In the genomic region with DNA sequence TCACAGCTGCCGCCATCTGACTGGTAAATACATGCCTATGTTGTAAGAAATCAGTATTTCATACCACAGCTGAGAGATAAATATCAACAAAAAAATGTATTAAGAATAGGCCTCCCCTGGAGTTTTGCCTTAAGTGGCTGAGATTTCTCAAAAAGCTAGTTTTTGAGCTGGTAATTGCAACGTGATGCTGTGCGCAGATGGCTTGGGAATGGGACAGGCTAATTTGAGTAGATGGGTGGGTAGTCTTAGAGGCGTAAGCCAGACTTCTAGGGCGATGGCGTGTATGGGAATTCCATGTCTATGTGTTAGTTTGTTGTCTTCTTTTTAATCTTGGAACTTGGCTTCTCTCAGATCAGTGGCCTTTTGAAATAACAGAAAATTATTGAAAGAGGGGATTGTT, we compare ENCODE assay signal across 19 mouse cellular contexts. TPM values are rescaled to one million over a fixed set of nuclear protein-coding genes. Genes with fewer than 3 reads are reported as not detected.
DNase-seq lines count a peak whose midpoint lies in the region; ATAC-seq and TF ChIP-seq lines count a peak whose summit lies in the region.
"Had no signal": no experiment of that assay in that cellular context is flagged by ENCODE, and none has a peak within 500 bp of the region (broad histone marks: within the 10 kb centered on the region; RNA-seq: fewer than 3 reads in every experiment).

No protein-coding gene starts in this region.

- no peaks in the 10 kb centered on the region for H3K9me3 ChIP-seq in midbrain, embryonic 13.5 days
- H3K9me3 ChIP-seq: embryonic facial prominence, embryonic 13.5 days; forebrain, embryonic 13.5 days; heart, embryonic 12.5 days; hindbrain, embryonic 15.5 days had no signal

- no peak for TF ChIP-seq CTCF in left cerebral cortex, adult 2 months (IDR thresholded peaks at IDR 0.05)

- 93% methylated on average over 6 of the region's 6 CpGs for WGBS in midbrain, embryonic 13.5 days

- peak; percentile 56; the same call in 1 of the 2 replicates for ATAC-seq in frontal cortex, adult (ENCODE audit: low TSS enrichment)
- no peak for ATAC-seq in midbrain, embryonic 13.5 days
- ATAC-seq: forebrain, embryonic 13.5 days had no signal

- no peaks in the 10 kb centered on the region for H3K27me3 ChIP-seq in midbrain, embryonic 13.5 days
- H3K27me3 ChIP-seq: embryonic facial prominence, embryonic 13.5 days; forebrain, embryonic 13.5 days; hindbrain, embryonic 15.5 days had no signal

- H3K36me3 ChIP-seq in midbrain, embryonic 13.5 days = no peaks in the 10 kb centered on the region
- H3K36me3 ChIP-seq: embryonic facial prominence, embryonic 13.5 days; heart, embryonic 12.5 days; hindbrain, embryonic 15.5 days had no signal

- peak overlapping the region; percentile 80 for H3K27ac ChIP-seq in left cerebral cortex, adult 2 months
- no peak overlapping the region for H3K27ac ChIP-seq in midbrain, embryonic 13.5 days
- H3K27ac ChIP-seq: embryonic facial prominence, embryonic 13.5 days; forebrain, embryonic 13.5 days; heart, adult 2 months; hindbrain, embryonic 15.5 days had no signal

- no peak overlapping the region for H3K4me3 ChIP-seq in left cerebral cortex, adult 2 months
- H3K4me3 ChIP-seq in midbrain, embryonic 13.5 days (replicated peaks) = no peak overlapping the region
- H3K4me3 ChIP-seq: embryonic facial prominence, embryonic 13.5 days; forebrain, embryonic 13.5 days; heart, adult 2 months; heart, embryonic 12.5 days; hindbrain, embryonic 15.5 days had no signal

- no peak for DNase-seq in frontal cortex, postnatal 25 days (ENCODE audit: low spot score in 2 of 2)
- DNase-seq in left cerebral cortex, adult 2 months (ENCODE audit: extremely low spot score in 1 of 2, low spot score in 2 of 2) = no peak
- no peak for DNase-seq in left cerebral cortex, adult 11 months (ENCODE audit: low spot score)
- DNase-seq in right cerebral cortex, postnatal 36 days (ENCODE audit: low spot score in 2 of 2) = peak; percentile 39 to 52
- DNase-seq in right cerebral cortex, postnatal 4 days = no peak
- DNase-seq: adrenal gland, postnatal 10 days; cerebellum, adult 18-20 months; cerebellum, adult 9-11 months; cerebellum, postnatal 36 days; gastrocnemius, postnatal 10 days; heart, adult 2 months; heart, postnatal 36 days had no signal

- no peak overlapping the region for H3K9ac ChIP-seq in midbrain, embryonic 13.5 days (replicated peaks)
- H3K9ac ChIP-seq: embryonic facial prominence, embryonic 13.5 days; forebrain, embryonic 13.5 days; heart, embryonic 12.5 days; hindbrain, embryonic 15.5 days had no signal

- no peak overlapping the region for H3K4me2 ChIP-seq in midbrain, embryonic 13.5 days (replicated peaks)
- H3K4me2 ChIP-seq: embryonic facial prominence, embryonic 13.5 days; forebrain, embryonic 13.5 days; heart, embryonic 12.5 days; hindbrain, embryonic 15.5 days had no signal

- intact Hi-C loops in left cerebral cortex, adult 2 months (cut with DNase I) = loop anchor here (2.0 kb wide), 1 partner anchor 21 kb away; no protein-coding TSS in a partner anchor

- no peaks in the 10 kb centered on the region for H3K4me1 ChIP-seq in midbrain, embryonic 13.5 days (replicated peaks)
- H3K4me1 ChIP-seq: forebrain, embryonic 13.5 days; hindbrain, embryonic 15.5 days had no signal

RNA-seq across cellular contexts. Expression of gene Timp4, which starts 39.8 kb away (rescaled TPM):
- total RNA-seq in left cerebral cortex, adult 2 months (2021) = 10 to 100 TPM; 13.7 to 18.9 TPM
- 2.9 and 3.3 TPM in 2 replicates for polyA plus RNA-seq in midbrain, embryonic 13.5 days (2015; fragmentation: Nextera tagmentation; extraction: Ambion mirVana)
- total RNA-seq: MEL had no signal
- polyA plus RNA-seq: heart, embryonic 12.5 days had no signal

Comparison
In these comparisons a context has a peak if more than half of its experiments do, and no peak if none do; other contexts are left out.
1. DNase-seq: peak in right cerebral cortex, postnatal 36 days (2 of 2); none in frontal cortex, postnatal 25 days (0 of 2), left cerebral cortex, adult 2 months (0 of 2), left cerebral cortex, adult 11 months (single experiment) and right cerebral cortex, postnatal 4 days (single experiment).